Mouse (Mus musculus) megakaryocyte, embryonic 14.5 days (primary cell): Measurements from ENCODE around the gene Slc41a3.

Source experiments
- FLI1 ChIP-seq: IDR thresholded peaks from 2 replicates; pipeline ENCODE4 v1.6.1; 2012; ENCODE audit warnings: low read length, inconsistent platforms, mixed read lengths
- GATA1 ChIP-seq: IDR thresholded peaks from 3 replicates; pipeline ENCODE4 v1.6.1; 2012; ENCODE audit warnings: mixed read lengths, low read length, inconsistent platforms, borderline replicate concordance

DNA sequence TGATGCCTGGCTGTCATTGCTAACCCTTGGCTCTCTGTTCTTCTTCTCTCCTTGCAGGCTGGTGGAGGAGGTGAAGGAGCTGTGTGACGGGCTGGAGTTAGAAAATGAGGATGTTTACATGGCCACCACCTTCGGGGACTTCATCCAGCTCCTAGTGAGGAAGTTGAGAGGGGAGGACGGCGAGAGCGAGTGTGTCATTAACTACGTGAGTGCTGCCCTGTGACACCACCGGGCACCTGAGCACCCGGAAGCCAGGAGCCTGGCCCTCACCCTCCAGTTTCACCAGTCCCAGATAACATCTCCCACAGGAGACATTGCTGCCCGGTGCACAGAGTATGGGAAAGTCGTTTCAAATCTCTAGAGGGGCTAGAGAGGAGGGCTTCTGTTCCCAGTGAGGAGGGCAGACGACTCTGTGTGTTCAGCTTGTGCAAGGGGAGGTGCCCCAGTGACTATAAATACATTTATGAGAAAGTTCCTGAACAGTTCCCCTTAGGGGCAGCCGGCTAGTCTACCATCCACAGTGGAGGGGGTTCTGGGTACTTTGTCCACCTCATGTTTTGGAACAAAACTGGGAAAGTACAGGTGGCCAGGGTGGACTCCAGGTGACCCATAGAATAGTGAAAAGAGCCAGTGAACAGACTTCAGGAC lies 34.7 kb upstream of the Slc41a3 start:
- TF ChIP-seq GATA1 = no peak
- no peak for TF ChIP-seq FLI1
